Mouse (Mus musculus) lung, embryonic 15.5 days (tissue): ENCODE data around the gene Klhdc7b. TPM values are rescaled to one million over a fixed set of nuclear protein-coding genes. Genes with fewer than 3 reads are reported as not detected.
A peak's percentile ranks its signal among the peaks of the same experiment; 100 is the strongest.
"Not testable (repeated sequence)": the region's sequence is repeated elsewhere in the genome, so short reads cannot be mapped to it uniquely, and the experiment has no call there.

Experiments used
- ATAC-seq: fragments of 200-750 bp; cut with Nextera tagmentation; 2 replicates; pipeline ENCODE4 v1.8.0; 2017; ENCODE audit warnings: moderate number of reproducible peaks, borderline replicate concordance; ENCODE audit not compliant: low FRiP score, low TSS enrichment; ENCODE audit errors: extremely low read depth
- H3K27ac ChIP-seq: fragments of 300-500 bp; sonication (generic); 2 replicates; pipeline ENCODE4 v1.5.1; 2015; ENCODE audit warnings: moderate library complexity, mild to moderate bottlenecking, inconsistent platforms
- H3K27me3 ChIP-seq: fragments of 300-500 bp; sonication (generic); 2 replicates; pipeline ENCODE4 v1.6.1; 2015; ENCODE audit warnings: inconsistent platforms
- H3K36me3 ChIP-seq: fragments of 300-500 bp; sonication (generic); 2 replicates; pipeline ENCODE4 v1.6.1; 2015; ENCODE audit warnings: inconsistent platforms
- H3K4me1 ChIP-seq: fragments of 300-500 bp; sonication (generic); 2 replicates; pipeline ENCODE4 v1.6.1; 2015; ENCODE audit warnings: inconsistent platforms
- H3K4me2 ChIP-seq: fragments of 300-500 bp; sonication (generic); 2 replicates; pipeline ENCODE4 v1.6.1; 2015; ENCODE audit warnings: inconsistent platforms, mild to moderate bottlenecking, moderate library complexity
- H3K4me3 ChIP-seq: fragments of 300-500 bp; sonication (generic); 2 replicates; pipeline ENCODE4 v1.5.1; 2015; ENCODE audit warnings: mild to moderate bottlenecking, inconsistent platforms
- H3K9ac ChIP-seq: fragments of 300-500 bp; sonication (generic); 2 replicates; pipeline ENCODE4 v1.6.1; 2015; ENCODE audit warnings: inconsistent platforms
- H3K9me3 ChIP-seq: fragments of 300-500 bp; sonication (generic); 2 replicates; pipeline ENCODE4 v1.6.1; 2016; ENCODE audit warnings: inconsistent platforms
- WGBS: fragments of 180-500 bp; shearing (Covaris S2); methylation state at CpG from one replicate; pipeline ENCODE4 v1.1.7; 2015; 5-methylcytosine and 5-hydroxymethylcytosine counted together
- polyA plus RNA-seq: library from polyadenylated mRNA; unstranded; fragments of >200 nt; fragmentation: Nextera tagmentation; extraction: Ambion mirVana; gene quantifications from 2 replicates; pipeline ENCODE4 v1.2.1, GENCODE M21; 2015

Gene Klhdc7b
- polyA plus RNA-seq, 1 experiment from 2014 or later: not detected

DNA sequence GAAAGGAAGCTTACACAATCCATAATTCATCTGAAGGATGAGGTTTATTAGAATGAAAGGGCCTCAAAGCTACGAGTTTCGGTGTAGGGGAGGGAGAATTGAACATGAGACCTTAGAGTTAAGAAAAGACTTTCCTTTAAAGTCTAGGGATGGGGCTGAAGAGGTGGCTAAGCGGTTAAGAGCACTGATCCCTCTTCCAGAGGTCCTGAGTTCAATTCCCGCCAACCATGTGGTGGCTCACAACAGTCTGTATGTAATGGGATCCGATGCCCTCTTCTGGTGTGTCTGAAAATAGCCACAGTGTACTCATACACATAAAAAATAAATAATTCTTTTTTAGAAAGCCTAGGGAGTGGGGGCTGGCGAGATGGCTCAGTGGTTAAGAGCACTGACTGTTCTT is 45.6 kb downstream of the Klhdc7b start:
- H3K27ac ChIP-seq: peak overlapping the region; percentile 97
- no peaks in the 10 kb centered on the region for H3K27me3 ChIP-seq
- peak overlapping the region; percentile 78 for H3K9ac ChIP-seq
- no peaks in the 10 kb centered on the region for H3K9me3 ChIP-seq
- no peak for ATAC-seq
- H3K36me3 ChIP-seq: peaks cover 20% of the 10 kb centered on the region
- 38% methylated on average over 6 of the region's 6 CpGs for WGBS
- H3K4me2 ChIP-seq: peak overlapping the region; percentile 88
- peaks cover 13% of the 10 kb centered on the region for H3K4me1 ChIP-seq
- peak overlapping the region; percentile 77 for H3K4me3 ChIP-seq

DNA sequence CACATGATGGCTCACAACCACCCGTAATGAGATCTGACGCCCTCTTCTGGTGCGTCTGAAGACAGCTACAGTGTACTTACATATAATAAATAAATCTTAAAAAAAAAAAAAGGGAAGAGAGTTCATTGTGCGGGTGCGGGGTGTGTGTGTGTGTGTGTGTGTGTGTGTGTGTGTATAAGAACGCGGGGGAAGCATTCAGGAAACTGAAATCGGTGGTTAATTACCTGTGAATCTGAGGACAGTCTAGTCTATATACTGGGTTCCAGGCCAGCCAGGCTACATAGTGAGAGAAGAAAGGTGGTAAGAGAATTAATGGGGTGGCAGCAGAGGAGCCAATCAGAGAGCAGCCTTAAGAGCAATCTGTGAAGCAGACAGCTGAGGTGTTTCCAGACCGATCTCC is 46.1 kb downstream of the Klhdc7b start:
- not testable (repeated sequence) for H3K27me3 ChIP-seq, H3K9ac ChIP-seq, H3K9me3 ChIP-seq, H3K4me2 ChIP-seq, H3K27ac ChIP-seq, ATAC-seq, H3K4me3 ChIP-seq
- 75% methylated on average over 9 of the region's 9 CpGs for WGBS
- H3K36me3 ChIP-seq: peaks cover 16% of the 10 kb centered on the region
- H3K4me1 ChIP-seq: peaks cover 13% of the 10 kb centered on the region

DNA sequence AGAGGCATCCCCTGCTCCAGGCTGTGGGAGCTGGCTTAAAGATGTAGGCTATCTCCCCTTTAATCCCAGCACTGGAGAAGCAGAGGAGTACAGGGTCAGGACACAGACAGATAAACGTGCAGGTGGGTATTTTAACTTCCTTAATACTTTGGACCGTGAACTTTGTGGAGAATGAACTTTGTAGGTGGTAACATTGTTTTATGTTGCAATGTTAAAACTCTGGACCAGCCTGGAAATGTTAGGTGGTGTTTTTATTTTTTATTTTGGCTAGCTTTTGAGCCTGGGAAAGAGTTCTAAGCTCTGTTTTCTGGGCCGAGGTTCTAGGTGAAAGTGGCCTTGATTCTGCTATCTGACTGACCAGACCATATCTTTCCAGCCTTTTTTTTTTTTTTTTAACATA is 46.6 kb downstream of the Klhdc7b start:
- Histone ChIP-seq H3K27ac (no peak overlapping the region), H3K4me3 (no peak overlapping the region), H3K9me3 (no peaks in the 10 kb centered on the region), H3K9ac (no peak overlapping the region), H3K4me2 (no peak overlapping the region), H3K36me3 (peaks cover 15% of the 10 kb centered on the region), H3K27me3 (no peaks in the 10 kb centered on the region), H3K4me1 (peaks cover 13% of the 10 kb centered on the region)
- no peak for ATAC-seq
- 73% methylated on average over 3 of the region's 3 CpGs for WGBS

DNA sequence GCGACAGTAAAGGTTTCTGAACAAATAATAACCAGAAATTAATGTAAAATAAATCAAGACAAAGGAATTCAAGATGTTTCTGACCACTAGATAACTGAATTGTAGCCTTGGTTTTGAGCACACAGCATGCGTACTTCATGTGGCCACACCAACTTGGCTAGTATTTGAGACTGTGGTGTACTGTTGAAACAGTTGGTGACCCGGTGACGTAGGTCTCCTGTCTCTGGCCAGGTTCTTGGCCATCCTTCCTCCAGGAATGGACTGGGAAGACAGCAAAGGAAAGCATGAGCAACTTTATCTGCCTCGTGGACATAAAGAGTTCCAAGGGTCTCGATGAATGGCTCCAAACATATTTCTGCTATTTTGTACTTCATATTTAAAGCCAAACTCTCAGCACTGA is 47.1 kb downstream of the Klhdc7b start:
- 90% methylated on average over 6 of the region's 6 CpGs for WGBS

DNA sequence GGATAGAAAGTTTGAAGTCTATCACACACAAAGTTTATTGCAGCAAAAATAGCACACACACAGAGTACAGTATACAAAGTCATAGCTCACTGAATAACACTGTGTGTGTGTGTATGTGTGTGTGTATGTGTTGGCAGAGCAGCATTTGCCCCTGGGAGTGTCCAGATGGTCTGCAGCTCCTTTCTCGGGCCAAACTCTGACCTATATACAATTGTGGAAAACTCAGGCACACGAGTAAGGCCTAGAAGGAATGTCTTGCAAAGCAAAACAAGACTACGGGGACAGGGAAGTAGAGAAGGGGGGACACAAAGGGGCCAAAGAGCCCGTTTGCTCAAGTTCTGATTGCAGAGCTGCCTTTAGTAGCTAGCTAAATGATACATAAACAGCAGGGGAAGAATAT is 48.2 kb downstream of the Klhdc7b start:
- no peak for ATAC-seq
- Histone ChIP-seq H3K4me3 (no peak overlapping the region), H3K9me3 (no peaks in the 10 kb centered on the region), H3K27ac (no peak overlapping the region), H3K36me3 (no peaks in the 10 kb centered on the region; the same call in 1 of the 2 replicates), H3K9ac (no peak overlapping the region), H3K4me1 (peaks cover 13% of the 10 kb centered on the region), H3K4me2 (no peak overlapping the region), H3K27me3 (no peaks in the 10 kb centered on the region)
- WGBS: 68% methylated on average over 4 of the region's 4 CpGs

More for the DNA sequence above, 47.1 kb downstream of the Klhdc7b start:
- Histone ChIP-seq H3K9ac (no peak overlapping the region), H3K4me2 (no peak overlapping the region), H3K9me3 (no peaks in the 10 kb centered on the region), H3K27me3 (no peaks in the 10 kb centered on the region), H3K36me3 (peaks cover 9% of the 10 kb centered on the region), H3K4me3 (no peak overlapping the region), H3K27ac (no peak overlapping the region), H3K4me1 (peaks cover 13% of the 10 kb centered on the region)
- ATAC-seq: no peak

DNA sequence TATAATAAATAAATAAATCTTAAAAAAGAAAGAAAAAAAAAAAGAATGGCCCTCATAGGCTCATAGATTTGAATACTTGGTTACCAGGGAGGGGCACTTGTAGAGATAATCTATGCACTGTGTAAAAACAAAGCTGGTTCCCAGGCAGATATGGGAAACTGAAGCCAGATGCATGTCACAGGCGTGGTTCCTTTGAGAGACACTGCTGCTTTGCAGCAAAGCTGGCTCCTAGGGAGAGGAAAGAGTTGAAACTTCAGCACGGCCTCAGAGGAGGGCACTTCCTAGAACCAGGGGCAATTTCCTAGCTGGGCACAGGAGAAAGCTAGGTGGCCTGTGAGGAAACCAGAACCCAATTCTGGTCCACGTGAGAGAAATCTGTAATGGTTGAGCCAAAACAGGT is 49.4 kb downstream of the Klhdc7b start:
- no peaks in the 10 kb centered on the region for H3K27me3 ChIP-seq
- no peak for ATAC-seq
- H3K4me2 ChIP-seq: no peak overlapping the region
- no peaks in the 10 kb centered on the region for H3K9me3 ChIP-seq
- no peak overlapping the region for H3K27ac ChIP-seq
- 73% methylated on average over 3 of the region's 3 CpGs for WGBS
- H3K4me3 ChIP-seq: no peak overlapping the region
- H3K9ac ChIP-seq: no peak overlapping the region
- peaks cover 5% of the 10 kb centered on the region for H3K4me1 ChIP-seq
- H3K36me3 ChIP-seq: no peaks in the 10 kb centered on the region

DNA sequence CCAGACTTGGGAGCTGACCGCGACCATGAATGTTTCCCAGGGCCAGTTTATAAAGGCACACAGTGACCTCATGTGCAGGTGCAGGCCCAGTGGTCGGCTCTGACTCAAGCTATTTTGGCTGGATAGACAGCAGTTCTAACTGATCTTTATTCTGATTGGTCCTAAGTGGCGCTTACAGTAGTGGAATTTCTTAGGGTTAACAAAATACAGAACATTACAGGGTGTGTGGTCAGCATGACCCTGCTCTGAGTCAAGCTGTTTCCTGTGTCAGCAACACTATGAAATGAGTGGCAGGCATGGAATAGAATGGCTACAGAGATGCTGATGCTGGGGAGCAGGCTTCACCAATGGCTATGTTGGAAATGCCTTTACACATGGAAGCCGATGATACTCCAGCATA is 51.2 kb downstream of the Klhdc7b start:
- H3K9me3 ChIP-seq: no peaks in the 10 kb centered on the region
- no peak overlapping the region for H3K27ac ChIP-seq
- H3K4me2 ChIP-seq: no peak overlapping the region
- H3K4me1 ChIP-seq: no peaks in the 10 kb centered on the region
- no peaks in the 10 kb centered on the region for H3K36me3 ChIP-seq
- WGBS: 81% methylated on average over 5 of the region's 5 CpGs
- H3K9ac ChIP-seq: no peak overlapping the region
- ATAC-seq: no peak
- H3K27me3 ChIP-seq: no peaks in the 10 kb centered on the region
- no peak overlapping the region for H3K4me3 ChIP-seq

Other genes starting within 250 kb of the Klhdc7b start
- gene Mapk12, start 244.2 kb upstream of the Klhdc7b start, polyA plus RNA-seq: 12.5 and 13.4 TPM in 2 replicates
- gene Mapk11, start 235.3 kb upstream of the Klhdc7b start, polyA plus RNA-seq: 10.0 and 12.6 TPM in 2 replicates
- 123 and 128 TPM in 2 replicates for gene Plxnb2, start 204.1 kb upstream of the Klhdc7b start, polyA plus RNA-seq
- gene Dennd6b, start 188.4 kb upstream of the Klhdc7b start, polyA plus RNA-seq: 11.0 and 11.8 TPM in 2 replicates
- 24.5 and 28.5 TPM in 2 replicates for gene Ppp6r2, start 173.4 kb upstream of the Klhdc7b start, polyA plus RNA-seq
- gene Sbf1, start 69.6 kb upstream of the Klhdc7b start, polyA plus RNA-seq: 50.3 and 53.7 TPM in 2 replicates
- 0.45 and 0.69 TPM in 2 replicates for gene Adm2, start 62.2 kb upstream of the Klhdc7b start, polyA plus RNA-seq
- not detected in 2 replicates for gene Miox, start 50.5 kb upstream of the Klhdc7b start, polyA plus RNA-seq
- 70.7 and 74.4 TPM in 2 replicates for gene Lmf2, start 29.3 kb upstream of the Klhdc7b start, polyA plus RNA-seq
- 160 and 168 TPM in 2 replicates for gene Ncaph2, start 29.2 kb upstream of the Klhdc7b start, polyA plus RNA-seq
- 5.6 and 5.9 TPM in 2 replicates for gene Sco2, start 11.1 kb upstream of the Klhdc7b start, polyA plus RNA-seq
- 1.1 and 1.7 TPM in 2 replicates for gene Tymp, start 7.9 kb upstream of the Klhdc7b start, polyA plus RNA-seq
- gene Odf3b, start 5.6 kb upstream of the Klhdc7b start, polyA plus RNA-seq: 3.0 and 4.1 TPM in 2 replicates
- not detected in 2 replicates for gene Syce3, start 25.6 kb downstream of the Klhdc7b start, polyA plus RNA-seq
- gene Cpt1b, start 40.9 kb downstream of the Klhdc7b start, polyA plus RNA-seq: 4.2 and 5.1 TPM in 2 replicates
- 2.3 and 2.4 TPM in 2 replicates for gene C730034F03Rik, start 44.7 kb downstream of the Klhdc7b start, polyA plus RNA-seq
- 0.40 TPM in 1 of 2 replicates, not detected in the other for gene Gm44502, start 44.8 kb downstream of the Klhdc7b start, polyA plus RNA-seq
- 51.3 and 57.9 TPM in 2 replicates for gene Chkb, start 45.0 kb downstream of the Klhdc7b start, polyA plus RNA-seq
- gene Mapk8ip2, start 69.0 kb downstream of the Klhdc7b start, polyA plus RNA-seq: 0.65 and 0.97 TPM in 2 replicates
- 21.5 and 22.7 TPM in 2 replicates for gene Arsa, start 92.5 kb downstream of the Klhdc7b start, polyA plus RNA-seq
- 2.5 and 2.8 TPM in 2 replicates for gene Shank3, start 114.7 kb downstream of the Klhdc7b start, polyA plus RNA-seq
- gene Acr, start 183.4 kb downstream of the Klhdc7b start, polyA plus RNA-seq: 0.10 and 0.20 TPM in 2 replicates
- 45.9 and 46.2 TPM in 2 replicates for gene Rabl2, start 207.0 kb downstream of the Klhdc7b start, polyA plus RNA-seq